Mouse (Mus musculus) heart, adult 11 months (tissue): ENCODE results near the gene Gas2.
A peak's percentile ranks its signal among the peaks of the same experiment; 100 is the strongest.

ENCODE experiments used
- DNase-seq: peaks from one replicate; pipeline ENCODE4 v3.0.0; 2022

The Gas2 gene

GRCm38 (mm10) chr7:51972252-51972855 lies 110.5 kb downstream of the Gas2 start:
- DNase-seq: no peak

- DNase-seq: no peak
These were observed 111.3 kb downstream of the Gas2 start for GRCm38 (mm10) chr7:51973091-51973490.

GRCm38 (mm10) chr7:51973526-51973925 lies 111.7 kb downstream of the Gas2 start:
- DNase-seq: no peak

GRCm38 (mm10) chr7:51975181-51975580 lies 113.4 kb downstream of the Gas2 start:
- no peak for DNase-seq

GRCm38 (mm10) chr7:51979271-51979670 lies 117.5 kb downstream of the Gas2 start:
- no peak for DNase-seq

- DNase-seq: no peak
These were observed 120.5 kb downstream of the Gas2 start for GRCm38 (mm10) chr7:51982303-51982702.

- DNase-seq: no peak
These were observed 123.9 kb downstream of the Gas2 start for GRCm38 (mm10) chr7:51985763-51986162.

- DNase-seq: no peak
These were observed 125.1 kb downstream of the Gas2 start for GRCm38 (mm10) chr7:51986909-51987308.

- no peak for DNase-seq
These were observed 129.2 kb downstream of the Gas2 start for GRCm38 (mm10) chr7:51991020-51991419.

- DNase-seq: peak; percentile 100
These were observed 143.9 kb downstream of the Gas2 start, which contains the start of gene Svip for GRCm38 (mm10) chr7:52005511-52006295. TSS of gene Svip (minus strand) at chr7:52006018.

GRCm38 (mm10) chr7:52006296-52006630 lies 144.4 kb downstream of the Gas2 start:
- DNase-seq: no peak

- DNase-seq: no peak
These were observed 145.3 kb downstream of the Gas2 start for GRCm38 (mm10) chr7:52007138-52007537.

- no peak for DNase-seq
These were observed 151.6 kb downstream of the Gas2 start for GRCm38 (mm10) chr7:52013457-52013856.

GRCm38 (mm10) chr7:52015180-52015579 lies 153.4 kb downstream of the Gas2 start:
- no peak for DNase-seq

- no peak for DNase-seq
These were observed 153.8 kb downstream of the Gas2 start, which contains the start of gene 1700015G11Rik for GRCm38 (mm10) chr7:52015628-52016027. TSS of gene 1700015G11Rik (minus strand) at chr7:52015728.

- no peak for DNase-seq
These were observed 160.2 kb downstream of the Gas2 start for GRCm38 (mm10) chr7:52022039-52022438.

- DNase-seq: no peak
These were observed 162.3 kb downstream of the Gas2 start for GRCm38 (mm10) chr7:52024050-52024626.

GRCm38 (mm10) chr7:52037600-52038582 lies 176.1 kb downstream of the Gas2 start:
- DNase-seq: no peak
